ENCODE assay signal across 24 mouse cellular contexts in genomic region chr10:116646035-116646434, GRCm38 (mm10).
"Had no signal": no experiment of that assay in that cellular context is flagged by ENCODE, and none has a peak within 500 bp of the region (broad histone marks: within the 10 kb centered on the region; RNA-seq: fewer than 3 reads in every experiment).

No protein-coding gene starts in this region.

- H3K27ac ChIP-seq: intestine, embryonic 15.5 days; kidney, embryonic 15.5 days; limb, embryonic 13.5 days; liver, embryonic 12.5 days; liver, embryonic 15.5 days; lung, embryonic 15.5 days; midbrain, embryonic 13.5 days; neural tube, embryonic 13.5 days; stomach, postnatal 0 days had no signal

- DNase-seq: kidney, adult 11 months; kidney, adult 8-10 months; kidney, postnatal 10 days; kidney, postnatal 36 days; liver; lung, adult 18-20 months; lung, postnatal 10 days; lung, postnatal 36 days; thymus, adult 2 months; thymus, postnatal 14 days; thymus, postnatal 4 days had no signal

- H3K36me3 ChIP-seq: intestine, embryonic 15.5 days; kidney, embryonic 15.5 days; limb, embryonic 10.5 days; limb, embryonic 13.5 days; liver, embryonic 12.5 days; liver, embryonic 15.5 days; lung, embryonic 15.5 days; midbrain, embryonic 10.5 days; midbrain, embryonic 13.5 days; neural tube, embryonic 13.5 days had no signal

- H3K4me3 ChIP-seq: intestine, embryonic 15.5 days; kidney, embryonic 15.5 days; limb, embryonic 10.5 days; limb, embryonic 13.5 days; liver, embryonic 12.5 days; liver, embryonic 15.5 days; lung, embryonic 15.5 days; megakaryocyte, embryonic 14.5 days; midbrain, embryonic 10.5 days; midbrain, embryonic 13.5 days; myocyte; neural tube, embryonic 13.5 days had no signal

- H3K27me3 ChIP-seq: intestine, embryonic 15.5 days; kidney, embryonic 15.5 days; limb, embryonic 13.5 days; liver, embryonic 12.5 days; liver, embryonic 15.5 days; lung, embryonic 15.5 days; megakaryocyte, embryonic 14.5 days; midbrain, embryonic 13.5 days; neural tube, embryonic 13.5 days had no signal

- H3K4me2 ChIP-seq: intestine, embryonic 15.5 days; kidney, embryonic 15.5 days; limb, embryonic 13.5 days; liver, embryonic 12.5 days; liver, embryonic 15.5 days; lung, embryonic 15.5 days; midbrain, embryonic 13.5 days; neural tube, embryonic 13.5 days had no signal

- H3K9me3 ChIP-seq: intestine, embryonic 15.5 days; kidney, embryonic 15.5 days; limb, embryonic 10.5 days; limb, embryonic 13.5 days; liver, embryonic 12.5 days; liver, embryonic 15.5 days; lung, embryonic 15.5 days; midbrain, embryonic 10.5 days; midbrain, embryonic 13.5 days; neural tube, embryonic 13.5 days had no signal

- H3K9ac ChIP-seq: intestine, embryonic 15.5 days; kidney, embryonic 15.5 days; limb, embryonic 13.5 days; liver, embryonic 12.5 days; liver, embryonic 15.5 days; lung, embryonic 15.5 days; midbrain, embryonic 13.5 days; neural tube, embryonic 13.5 days had no signal

- H3K4me1 ChIP-seq: intestine, embryonic 15.5 days; kidney, embryonic 15.5 days; limb, embryonic 10.5 days; limb, embryonic 13.5 days; liver, embryonic 12.5 days; liver, embryonic 15.5 days; lung, embryonic 15.5 days; megakaryocyte, embryonic 14.5 days; neural tube, embryonic 13.5 days had no signal
